Mouse (Mus musculus): Measurements from ENCODE around the gene Pa2g4.

Gene Pa2g4

DNA sequence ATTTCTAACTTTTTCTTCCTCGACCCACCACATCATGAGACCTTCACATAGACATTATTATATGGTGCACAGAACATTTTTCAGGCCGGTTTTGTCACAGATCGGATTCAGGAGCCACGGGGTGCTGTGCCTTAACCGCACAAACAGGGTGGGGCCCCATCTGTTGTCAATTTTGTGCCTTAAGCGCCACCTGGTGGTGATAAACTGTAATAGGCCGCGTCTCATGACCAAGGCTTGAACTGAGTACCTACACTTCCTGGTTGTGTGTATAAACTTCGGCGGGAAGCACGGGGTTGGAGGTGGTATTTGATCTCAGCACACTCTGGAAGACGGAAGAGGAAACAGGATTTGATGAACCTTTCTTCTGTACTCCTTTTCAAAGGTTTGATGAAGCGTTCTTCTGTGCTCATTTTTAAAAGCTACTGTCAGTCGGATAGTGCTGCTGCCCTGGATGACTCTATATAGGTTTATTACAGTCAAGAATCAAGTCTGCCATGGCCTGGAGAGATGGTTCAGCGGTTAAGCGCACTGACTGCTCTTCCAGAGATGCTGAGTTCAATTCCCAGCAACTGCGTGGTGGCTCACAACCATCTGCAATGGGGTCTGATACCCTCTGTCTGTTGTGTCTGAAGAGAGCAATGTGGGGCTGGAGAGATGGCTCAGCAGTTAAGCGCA is 29.4 kb downstream of the Pa2g4 start:
- peak; percentile 83 to 89 for DNase-seq (ENCODE audit: low spot score in 2 of 2)

GRCm38 (mm10) chr10:128535624-128536265 is 30.0 kb downstream of the Pa2g4 start:
- DNase-seq (ENCODE audit: low spot score in 2 of 2), result no peak

DNA sequence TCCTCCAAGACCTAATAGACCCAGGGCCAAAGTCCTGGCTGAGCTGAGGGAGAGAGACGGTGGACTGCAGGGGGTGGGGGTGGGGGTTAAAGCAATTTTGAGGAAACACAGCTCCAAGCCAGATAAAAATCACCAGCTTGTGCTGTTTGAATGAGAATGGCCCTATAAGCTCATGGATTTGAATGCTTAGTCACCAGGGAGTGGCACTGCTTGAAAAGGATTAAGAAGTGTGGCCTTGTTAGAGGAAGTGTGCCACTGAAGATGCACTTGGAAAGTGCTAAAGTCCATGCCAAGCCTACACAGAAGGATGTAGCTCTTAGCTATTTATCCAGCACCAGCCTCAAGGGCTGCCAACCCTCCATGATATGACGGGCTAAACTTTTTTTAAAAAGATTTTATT is 30.6 kb downstream of the Pa2g4 start:
- DNase-seq (ENCODE audit: low spot score in 2 of 2), result no peak

DNA sequence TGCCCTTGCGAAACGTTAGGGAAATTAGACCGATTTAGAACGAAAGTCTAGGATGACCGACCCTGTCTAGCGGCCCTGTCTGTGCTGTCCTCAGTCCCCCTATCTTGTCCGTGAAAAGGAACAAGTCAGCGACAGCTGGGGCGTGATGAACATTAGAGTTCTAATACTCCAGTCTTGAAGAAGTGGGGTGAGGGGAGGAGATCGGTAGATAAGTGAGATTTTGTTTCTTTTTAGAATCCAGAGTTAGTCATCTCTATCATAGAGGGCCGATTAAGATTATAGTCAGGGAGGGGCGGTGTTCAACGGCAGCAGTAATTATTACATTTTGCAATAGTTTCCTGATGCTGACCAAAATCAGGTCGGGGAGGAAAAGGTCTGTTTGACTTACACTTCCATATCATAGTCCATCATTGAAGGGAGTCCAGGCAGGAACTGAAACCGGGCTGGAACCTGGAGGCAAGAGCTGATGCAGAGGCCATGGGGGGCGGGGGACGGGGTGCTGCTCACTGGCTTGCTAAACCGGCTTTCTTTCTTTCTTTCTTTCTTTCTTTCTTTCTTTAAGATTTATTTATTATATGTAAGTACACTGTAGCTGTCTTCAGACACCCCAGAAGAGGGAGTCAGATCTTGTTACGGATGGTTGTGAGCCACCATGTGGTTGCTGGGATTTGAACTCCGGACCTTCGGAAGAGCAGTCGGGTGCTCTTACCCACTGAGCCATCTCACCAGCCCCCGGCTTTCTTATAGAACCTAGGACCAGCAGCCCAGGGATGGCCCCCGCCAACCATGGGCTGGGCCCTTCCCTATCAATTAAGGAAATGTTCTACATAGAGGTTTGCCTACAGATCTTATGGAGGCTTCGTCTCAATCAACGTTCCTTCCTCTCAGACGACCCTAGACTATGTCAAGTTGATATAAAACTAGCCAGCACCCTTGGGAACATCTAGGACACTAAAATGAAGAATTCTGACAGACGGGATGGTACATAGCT is 39.1 kb downstream of the Pa2g4 start:
- no peak for DNase-seq (ENCODE audit: low spot score in 2 of 2)

DNA sequence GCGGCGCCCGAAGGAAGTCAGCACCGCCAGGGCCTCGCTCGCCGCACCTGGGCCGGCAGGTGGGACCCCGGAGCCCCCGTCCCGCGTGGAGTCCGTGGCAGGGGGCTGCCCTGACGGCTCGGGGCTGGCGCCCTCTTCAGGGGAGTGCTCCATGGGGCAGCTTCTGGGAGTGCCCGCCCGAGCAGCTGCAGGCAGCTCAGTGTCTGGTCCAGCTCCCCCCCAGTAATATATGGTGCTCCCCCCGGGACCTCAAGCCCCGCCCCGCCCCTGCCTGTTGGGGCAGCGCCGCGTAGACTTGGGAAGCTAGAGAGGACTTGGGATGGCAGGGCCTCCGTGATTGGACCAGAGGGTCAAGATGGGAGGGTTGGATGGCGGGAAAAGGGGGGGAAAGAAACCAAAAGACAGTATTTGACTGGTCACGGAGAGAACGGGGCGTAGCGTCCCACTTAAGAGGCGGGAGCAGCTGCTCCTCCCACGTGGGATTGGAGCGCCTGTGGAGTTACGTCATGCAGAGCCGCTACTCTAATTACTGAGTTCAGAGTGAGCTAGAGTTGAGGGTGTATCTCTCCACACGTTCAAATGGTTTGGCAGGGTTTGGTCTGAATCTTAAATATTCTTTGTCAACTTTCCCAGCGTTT is 40.0 kb downstream of the Pa2g4 start, which contains the start of gene Esyt1:
Gene Esyt1, minus strand, starts transcription at position 201 of the 638 bp plus-strand sequence.
- DNase-seq (ENCODE audit: low spot score in 2 of 2), result peak; percentile 77 to 84

- DNase-seq (ENCODE audit: low spot score in 2 of 2), result peak; percentile 52 to 59
Measured at GRCm38 (mm10) chr10:128524732-128525662, 40.8 kb downstream of the Pa2g4 start.

GRCm38 (mm10) chr10:128524111-128524731 is 41.6 kb downstream of the Pa2g4 start:
- no peak for DNase-seq (ENCODE audit: low spot score in 2 of 2)

DNA sequence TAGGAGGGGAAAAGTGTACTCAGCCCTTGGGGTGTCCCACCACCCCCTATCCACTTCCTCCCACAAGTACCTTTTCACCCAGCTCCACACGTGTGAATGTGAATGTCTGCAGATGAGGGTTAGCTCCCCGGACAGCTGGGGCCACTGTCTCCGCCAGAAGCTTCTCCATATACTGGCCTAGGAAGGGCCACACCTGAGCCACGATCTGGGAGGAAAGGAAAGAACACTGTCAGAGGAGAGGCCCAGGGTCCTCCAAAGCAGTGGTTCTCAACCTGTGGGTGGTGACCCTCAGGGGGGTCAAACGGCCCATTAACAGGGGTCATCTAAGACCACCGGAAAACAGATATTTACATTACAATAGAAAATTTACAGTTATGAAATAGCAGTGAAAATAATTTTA is 43.4 kb downstream of the Pa2g4 start:
- DNase-seq (ENCODE audit: low spot score in 2 of 2), result no peak

- no peak for DNase-seq (ENCODE audit: low spot score in 2 of 2)
Measured at GRCm38 (mm10) chr10:128520591-128520990, 45.2 kb downstream of the Pa2g4 start.

- no peak for DNase-seq (ENCODE audit: low spot score in 2 of 2)
Measured at GRCm38 (mm10) chr10:128518833-128519232, 47.0 kb downstream of the Pa2g4 start.

GRCm38 (mm10) chr10:128516677-128517076 is 49.1 kb downstream of the Pa2g4 start:
- DNase-seq (ENCODE audit: low spot score in 2 of 2), result no peak

- no peak for DNase-seq (ENCODE audit: low spot score in 2 of 2)
Measured at GRCm38 (mm10) chr10:128516029-128516428, 49.8 kb downstream of the Pa2g4 start.

GRCm38 (mm10) chr10:128515044-128515443 is 50.7 kb downstream of the Pa2g4 start:
- DNase-seq (ENCODE audit: low spot score in 2 of 2), result no peak

DNA sequence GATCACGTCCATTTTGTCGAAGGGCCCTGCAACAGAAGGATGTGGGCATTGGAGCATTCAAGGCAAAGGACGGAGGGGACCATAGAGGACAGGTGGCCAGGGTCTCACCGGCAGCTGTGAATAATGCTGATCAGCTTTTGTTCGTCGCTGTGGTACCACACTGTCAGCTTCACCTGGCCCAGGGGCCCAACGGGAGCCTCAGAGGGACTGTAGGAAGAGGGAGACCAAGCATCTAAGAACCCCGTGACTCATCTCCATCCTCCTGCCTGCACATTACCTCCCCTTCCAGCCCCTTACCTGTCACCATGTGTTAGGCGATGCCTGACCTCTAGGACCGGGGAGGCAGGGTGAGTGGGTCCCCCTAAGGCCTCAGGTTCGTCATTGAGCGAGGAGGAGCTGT is 54.0 kb downstream of the Pa2g4 start:
- no peak for DNase-seq (ENCODE audit: low spot score in 2 of 2)

DNA sequence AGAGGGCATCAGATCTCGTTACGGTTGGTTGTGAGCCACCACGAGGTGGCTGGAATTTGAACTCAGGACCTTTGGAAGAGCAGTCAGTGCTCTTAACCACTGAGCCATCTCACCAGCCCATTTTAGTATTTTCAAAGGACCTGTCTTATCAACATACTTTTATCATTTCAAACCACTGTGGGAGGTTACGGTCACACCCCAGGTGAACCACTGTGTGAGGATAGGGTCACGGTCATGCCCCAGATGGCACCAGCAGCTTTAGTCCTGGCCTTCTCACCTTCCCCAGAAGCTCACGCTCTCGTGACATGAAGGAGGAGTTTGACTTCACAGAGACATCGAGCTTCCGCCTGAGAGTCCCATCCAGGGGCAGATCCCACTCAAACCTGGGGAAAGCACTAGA is 54.6 kb downstream of the Pa2g4 start:
- no peak for DNase-seq (ENCODE audit: low spot score in 2 of 2)

GRCm38 (mm10) chr10:128510301-128510700 is 55.5 kb downstream of the Pa2g4 start:
- DNase-seq (ENCODE audit: low spot score in 2 of 2), result no peak

GRCm38 (mm10) chr10:128509831-128510230 is 56.0 kb downstream of the Pa2g4 start:
- DNase-seq (ENCODE audit: low spot score in 2 of 2), result no peak

DNA sequence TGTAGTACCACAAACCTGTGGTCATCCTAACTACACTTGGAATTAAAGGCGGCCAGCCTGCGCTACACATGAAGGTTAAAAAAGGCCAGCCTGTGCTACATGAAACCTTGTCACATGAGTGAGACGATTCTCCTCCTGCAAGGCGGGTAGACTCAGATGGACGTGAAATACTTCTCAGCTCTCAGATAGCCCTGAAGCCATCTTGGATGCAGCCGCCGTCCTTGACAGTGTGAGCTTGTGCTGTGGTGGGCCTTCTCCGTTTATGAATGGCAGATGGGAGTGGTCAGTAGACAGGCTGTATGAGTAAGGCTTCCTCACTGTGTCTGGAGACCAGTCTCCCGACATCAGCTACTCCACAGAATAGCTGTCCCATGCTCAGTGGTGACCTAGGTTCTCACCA is 56.6 kb downstream of the Pa2g4 start:
- DNase-seq (ENCODE audit: low spot score in 2 of 2), result no peak

DNA sequence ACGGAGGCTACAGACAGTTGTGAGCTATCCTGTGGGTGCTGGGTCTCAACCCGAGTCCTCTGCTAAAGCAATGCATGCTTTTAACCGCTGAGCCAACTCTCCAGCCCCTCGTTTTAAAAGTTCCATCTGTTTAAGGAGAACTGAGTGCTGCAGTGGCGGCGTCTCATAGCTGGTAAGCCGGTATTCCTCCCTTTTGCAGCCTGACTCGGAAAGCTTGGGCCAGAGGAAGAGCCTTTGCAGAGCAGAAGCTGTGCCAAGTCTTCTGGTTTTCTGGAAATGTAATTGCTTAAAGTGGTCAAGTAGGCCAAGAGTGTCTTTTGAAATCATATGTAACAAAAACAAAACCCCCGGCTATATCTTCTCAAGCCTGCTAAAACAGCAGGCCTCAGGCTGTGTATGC is 57.5 kb downstream of the Pa2g4 start:
- no peak for DNase-seq (ENCODE audit: low spot score in 2 of 2)
